Mouse (Mus musculus): ENCODE data around the gene Plin4.

DNA sequence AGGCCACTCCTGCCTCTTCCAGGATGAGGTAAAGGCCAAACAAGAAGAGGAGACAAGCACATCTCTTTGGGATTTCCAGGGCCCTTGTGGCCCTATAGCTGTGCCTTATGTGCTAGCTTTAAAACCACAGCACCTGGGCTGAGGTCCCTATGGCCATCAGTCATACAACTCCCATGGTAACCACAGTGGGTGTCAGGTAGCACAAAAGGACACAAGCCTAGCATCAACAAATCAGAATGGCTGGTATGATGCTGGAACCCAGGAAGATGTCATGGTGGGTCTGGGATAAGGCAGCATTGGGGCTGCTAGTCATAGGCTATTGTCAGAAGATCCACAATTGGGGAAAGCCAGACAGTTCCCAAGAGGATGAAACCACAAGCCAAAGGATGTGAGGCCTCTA lies 38.5 kb downstream of the Plin4 start:
- TF ChIP-seq CTCF (IDR thresholded peaks at IDR 0.05; ENCODE audit: extremely low read depth, insufficient read depth, low read length) (no peak), POLR2A (IDR thresholded peaks at IDR 0.05; ENCODE audit: extremely low read depth, insufficient read depth, low read length) (no peak)

Measured in cortical plate, adult 2 months (tissue).